Comparison of ENCODE assay signal across 7 mouse cellular contexts in the genomic region with DNA sequence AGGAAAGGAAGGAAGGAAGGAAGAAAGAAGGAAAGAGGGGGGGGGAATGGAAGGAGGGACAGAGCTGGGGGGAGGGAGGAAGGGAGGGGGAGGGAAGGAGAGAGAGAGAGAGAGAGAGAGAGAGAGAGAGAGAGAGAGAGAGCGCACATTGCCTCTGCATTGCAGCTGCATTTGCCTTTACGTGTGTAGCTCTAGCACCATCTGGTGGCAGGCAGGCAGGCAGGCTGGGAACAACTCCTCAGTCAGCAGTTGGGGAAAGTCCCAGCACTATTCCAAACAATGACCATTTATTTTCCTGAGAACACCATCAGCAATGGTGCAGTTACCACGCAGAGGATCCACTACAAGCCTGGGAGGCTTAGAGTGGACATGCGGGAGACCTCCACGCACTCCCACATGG.
DNase-seq lines count a peak whose midpoint lies in the region; ATAC-seq lines count a peak whose summit lies in the region.

No protein-coding gene starts in this region.

- ATAC-seq in forebrain, embryonic 11.5 days (replicated peaks; ENCODE audit: low FRiP score) = peak; percentile 63; the same call in 1 of the 2 replicates
- ATAC-seq in hindbrain, embryonic 14.5 days (ENCODE audit: low FRiP score) = no peak

- WGBS in forebrain, embryonic 11.5 days = 16% methylated on average over 5 of the region's 5 CpGs
- 15% methylated on average over 5 of the region's 5 CpGs for WGBS in hindbrain, embryonic 14.5 days

- no peaks in the 10 kb centered on the region for H3K27me3 ChIP-seq in forebrain, embryonic 11.5 days (ENCODE audit: control insufficient read depth, insufficient read depth, low read length)
- no peaks in the 10 kb centered on the region for H3K27me3 ChIP-seq in hindbrain, embryonic 14.5 days (ENCODE audit: control insufficient read depth, insufficient read depth, low read length)

- no peaks in the 10 kb centered on the region for H3K9me3 ChIP-seq in forebrain, embryonic 11.5 days (ENCODE audit: control insufficient read depth, low read length)
- H3K9me3 ChIP-seq in hindbrain, embryonic 14.5 days (ENCODE audit: control insufficient read depth, low read length) = peaks cover 2% of the 10 kb centered on the region; the same call in 1 of the 2 replicates

- H3K36me3 ChIP-seq in forebrain, embryonic 11.5 days (ENCODE audit: control insufficient read depth, insufficient read depth, low read length) = no peaks in the 10 kb centered on the region
- no peaks in the 10 kb centered on the region for H3K36me3 ChIP-seq in hindbrain, embryonic 14.5 days (replicated peaks; ENCODE audit: control insufficient read depth, insufficient read depth)

- no peak overlapping the region for H3K27ac ChIP-seq in forebrain, embryonic 11.5 days (ENCODE audit: low read depth, low read length)
- H3K27ac ChIP-seq in hindbrain, embryonic 14.5 days = no peak overlapping the region

- no peak overlapping the region for H3K4me3 ChIP-seq in forebrain, embryonic 11.5 days (ENCODE audit: low read depth, low read length)
- no peak overlapping the region for H3K4me3 ChIP-seq in hindbrain, embryonic 14.5 days (replicated peaks; ENCODE audit: low read length)

- H3K4me2 ChIP-seq in forebrain, embryonic 11.5 days (ENCODE audit: low read depth, low read length, severe bottlenecking) = no peak overlapping the region
- no peak overlapping the region for H3K4me2 ChIP-seq in hindbrain, embryonic 14.5 days (replicated peaks)

- peak; percentile 86 for DNase-seq in NIH3T3 (ENCODE audit: low read depth)
- DNase-seq in c-Kit-positive CD71-negative TER-119-negative erythroid progenitor cells, embryonic 14.5 days (ENCODE audit: low read depth) = peak; percentile 35
- peak; percentile 77 for DNase-seq in forebrain, embryonic 11.5 days (ENCODE audit: low spot score)
- peak; percentile 76 for DNase-seq in hindbrain, embryonic 14.5 days (ENCODE audit: low spot score)
- peak; percentile 39 to 75 for DNase-seq in layer of hippocampus, postnatal 14 days (ENCODE audit: low spot score in 2 of 2)
- DNase-seq in lung, postnatal 4 days = peak; percentile 56 to 75
- DNase-seq in right cerebral cortex, postnatal 14 days = peak; percentile 67

- H3K9ac ChIP-seq in forebrain, embryonic 11.5 days (ENCODE audit: low read length) = no peak overlapping the region
- no peak overlapping the region for H3K9ac ChIP-seq in hindbrain, embryonic 14.5 days

- no peaks in the 10 kb centered on the region for H3K4me1 ChIP-seq in forebrain, embryonic 11.5 days (replicated peaks; ENCODE audit: control insufficient read depth, insufficient read depth, low read length)
- H3K4me1 ChIP-seq in hindbrain, embryonic 14.5 days (replicated peaks; ENCODE audit: control insufficient read depth, insufficient read depth, low read length) = no peaks in the 10 kb centered on the region

Comparison
In these comparisons a context has a peak if more than half of its experiments do, and no peak if none do; other contexts are left out.
1. DNase-seq: peak in every context shown above with its lines; median percentile 86 in NIH3T3; 77 in forebrain, embryonic 11.5 days; 76 in hindbrain, embryonic 14.5 days; 67 in right cerebral cortex, postnatal 14 days; 66 in lung, postnatal 4 days; 57 in layer of hippocampus, postnatal 14 days; 35 in c-Kit-positive CD71-negative TER-119-negative erythroid progenitor cells, embryonic 14.5 days.